In genomic region chr1:152599347-152599746, GRCm38 (mm10) we compare ENCODE assay signal across 9 mouse cellular contexts.
A peak's percentile ranks its signal among the peaks of the same experiment; 100 is the strongest.
DNase-seq lines count a peak whose midpoint lies in the region; ATAC-seq lines count a peak whose summit lies in the region.
"Had no signal": no experiment of that assay in that cellular context is flagged by ENCODE, and none has a peak within 500 bp of the region (broad histone marks: within the 10 kb centered on the region; RNA-seq: fewer than 3 reads in every experiment).

No protein-coding gene starts in this region.

- peak; percentile 54 for DNase-seq in gastrocnemius, adult 18-20 months (ENCODE audit: low spot score)
- DNase-seq in gastrocnemius, postnatal 36 days: no peak
- DNase-seq in adipocyte (ENCODE audit: low spot score): peak; percentile 93
- peak; percentile 72 for DNase-seq in lung, postnatal 10 days
- DNase-seq in left cerebral cortex, adult 8-10 months (ENCODE audit: low spot score in 2 of 2): no peak
- no peak for DNase-seq in cerebellum, adult 11-12 months
- DNase-seq in neural tube, embryonic 10.5 days (ENCODE audit: extremely low spot score, low spot score): no peak

- no peaks in the 10 kb centered on the region for H3K27me3 ChIP-seq in heart, embryonic 16.5 days (ENCODE audit: control insufficient read depth, insufficient read depth, low read length)
- H3K27me3 ChIP-seq: midbrain, embryonic 12.5 days had no signal

- peak overlapping the region; percentile 71 for H3K27ac ChIP-seq in heart, embryonic 16.5 days (ENCODE audit: low read length)
- H3K27ac ChIP-seq: midbrain, embryonic 12.5 days had no signal

- no peaks in the 10 kb centered on the region for H3K9me3 ChIP-seq in heart, embryonic 16.5 days (replicated peaks; ENCODE audit: control insufficient read depth, low read length)
- H3K9me3 ChIP-seq: midbrain, embryonic 12.5 days had no signal

- no peak overlapping the region for H3K4me2 ChIP-seq in heart, embryonic 16.5 days (ENCODE audit: low read depth, low read length)
- H3K4me2 ChIP-seq: midbrain, embryonic 12.5 days had no signal

- 48% methylated on average over 8 of the region's 8 CpGs for WGBS in heart, embryonic 16.5 days

- ATAC-seq in heart, embryonic 16.5 days (replicated peaks; ENCODE audit: extremely low read depth, insufficient read depth, low FRiP score): no peak

- H3K4me3 ChIP-seq in heart, embryonic 16.5 days (ENCODE audit: low read length): no peak overlapping the region
- H3K4me3 ChIP-seq: midbrain, embryonic 12.5 days had no signal

- intact Hi-C loops in gastrocnemius, postnatal 36 days (cut with DNase I): no loop called here

- H3K36me3 ChIP-seq in heart, embryonic 16.5 days (ENCODE audit: control insufficient read depth, insufficient read depth): peaks cover 4% of the 10 kb centered on the region; the same call in 1 of the 2 replicates
- H3K36me3 ChIP-seq: midbrain, embryonic 12.5 days had no signal

- H3K4me1 ChIP-seq in heart, embryonic 16.5 days (ENCODE audit: control insufficient read depth, insufficient read depth, low read length): peaks cover 55% of the 10 kb centered on the region
- H3K4me1 ChIP-seq: midbrain, embryonic 12.5 days had no signal

- no peak overlapping the region for H3K9ac ChIP-seq in heart, embryonic 16.5 days (ENCODE audit: low read length)
- H3K9ac ChIP-seq: midbrain, embryonic 12.5 days had no signal

Comparison
In these comparisons a context has a peak if more than half of its experiments do, and no peak if none do; other contexts are left out.
1. DNase-seq: peak in gastrocnemius, adult 18-20 months (single experiment), adipocyte (single experiment) and lung, postnatal 10 days (single experiment); none in gastrocnemius, postnatal 36 days (0 of 2), left cerebral cortex, adult 8-10 months (0 of 2), cerebellum, adult 11-12 months (single experiment) and neural tube, embryonic 10.5 days (single experiment).